Mouse (Mus musculus) ES-Bruce4 (cell line): ENCODE measurements at regions not wholly inside any gene's neighbourhood (a gene's known extent, or its start where the extent isn't known, plus 50 kb on each side); places are given as distances from the start of the nearest gene placed in this dataset.
A peak's percentile ranks its signal among the peaks of the same experiment; 100 is the strongest.

Experiments
- H3K27ac ChIP-seq: 2 replicates; pipeline ENCODE4 v1.5.1; 2012; ENCODE audit warnings: low read length, inconsistent platforms; ENCODE audit not compliant: insufficient read depth
- H3K27me3 ChIP-seq: 2 replicates; pipeline ENCODE4 v1.6.1; 2012; ENCODE audit warnings: mild to moderate bottlenecking, low read length, inconsistent platforms; ENCODE audit not compliant: control insufficient read depth, poor library complexity, insufficient read depth, severe bottlenecking
- H3K36me3 ChIP-seq: 2 replicates; pipeline ENCODE4 v1.6.1; 2012; ENCODE audit warnings: inconsistent platforms, mild to moderate bottlenecking, low read length, moderate library complexity; ENCODE audit not compliant: control insufficient read depth, poor library complexity, insufficient read depth, severe bottlenecking
- H3K4me1 ChIP-seq: one replicate; pipeline ENCODE4 v1.8.1; 2011; ENCODE audit warnings: low read length; ENCODE audit not compliant: control insufficient read depth, insufficient read depth
- H3K4me3 ChIP-seq: 2 replicates; pipeline ENCODE4 v1.5.1; 2011; ENCODE audit warnings: low read depth, mild to moderate bottlenecking, low read length
- H3K9ac ChIP-seq: 2 replicates; pipeline ENCODE4 v1.6.1; 2012; ENCODE audit warnings: low read depth, mild to moderate bottlenecking, inconsistent platforms; ENCODE audit not compliant: poor library complexity, severe bottlenecking
- H3K9me3 ChIP-seq: replicated peaks from 2 replicates; pipeline ENCODE4 v1.6.1; 2012; ENCODE audit warnings: mild to moderate bottlenecking, low read length, inconsistent platforms; ENCODE audit not compliant: control insufficient read depth, poor library complexity, insufficient read depth, severe bottlenecking
- CTCF ChIP-seq: IDR thresholded peaks from one replicate; pipeline ENCODE4 v1.8.1; 2011; ENCODE audit warnings: low read depth, low read length
- EP300 ChIP-seq: IDR thresholded peaks from 2 replicates; pipeline ENCODE4 v1.6.1; 2011; ENCODE audit warnings: low read depth, low read length; ENCODE audit not compliant: insufficient read depth
- POLR2A ChIP-seq: IDR thresholded peaks from one replicate; pipeline ENCODE4 v1.8.1; 2011; ENCODE audit warnings: low read length; ENCODE audit not compliant: insufficient read depth

- TF ChIP-seq EP300 (no peak), CTCF (no peak), POLR2A (no peak)
- Histone ChIP-seq H3K9ac (no peak overlapping the region), H3K27ac (no peak overlapping the region), H3K27me3 (no peaks in the 10 kb centered on the region), H3K36me3 (no peaks in the 10 kb centered on the region), H3K9me3 (no peaks in the 10 kb centered on the region), H3K4me1 (no peaks in the 10 kb centered on the region), H3K4me3 (no peak overlapping the region)
Measured at GRCm38 (mm10) chr11:45750249-45750648, 101.6 kb upstream of the Clint1 start.

DNA sequence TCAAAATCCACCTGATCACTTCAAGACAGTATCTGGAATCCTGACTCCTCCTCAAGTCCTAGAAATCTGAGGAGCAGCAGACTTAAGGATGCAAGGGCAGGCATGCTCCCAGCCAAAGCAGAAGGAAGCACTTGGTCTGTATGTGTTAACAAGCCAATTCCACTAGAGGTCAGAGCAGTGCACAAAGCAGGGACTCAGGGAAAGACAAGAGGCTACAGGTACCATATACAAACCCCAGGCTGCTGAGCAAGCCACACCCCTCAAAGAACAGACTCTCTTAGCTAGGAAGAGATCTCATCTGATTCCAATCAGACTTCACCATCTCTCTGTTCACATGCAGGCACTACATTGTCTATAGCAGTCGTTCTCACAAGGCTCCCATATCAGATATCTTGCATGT, 99.6 kb upstream of the Clint1 start:
- no peak overlapping the region for H3K27ac ChIP-seq
- no peak overlapping the region for H3K9ac ChIP-seq
- H3K9me3 ChIP-seq, result no peaks in the 10 kb centered on the region
- H3K27me3 ChIP-seq, result no peaks in the 10 kb centered on the region
- H3K4me3 ChIP-seq, result no peak overlapping the region
- no peaks in the 10 kb centered on the region for H3K36me3 ChIP-seq
- TF ChIP-seq EP300 (no peak), CTCF (peak; percentile 53), POLR2A (no peak)
- H3K4me1 ChIP-seq, result no peaks in the 10 kb centered on the region

DNA sequence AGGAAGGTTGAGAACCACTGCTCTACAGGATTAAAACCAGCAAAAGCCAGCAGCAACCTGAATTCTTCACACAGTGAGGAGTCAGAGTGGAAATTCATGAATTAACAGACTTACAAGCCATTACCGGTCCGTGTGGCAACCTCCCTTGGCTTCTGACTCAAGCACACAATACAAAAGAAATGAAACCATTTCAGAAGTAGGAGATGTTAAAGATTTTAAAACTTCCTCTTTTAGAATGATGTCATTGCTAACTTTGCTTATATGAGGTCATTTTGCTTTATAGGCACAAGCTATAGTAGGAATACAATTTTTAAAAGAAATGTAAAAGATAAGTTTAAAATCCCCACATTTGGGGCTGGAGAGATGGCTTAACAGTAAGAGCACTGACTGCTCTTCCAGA, 99.1 kb upstream of the Clint1 start:
- H3K27me3 ChIP-seq, result no peaks in the 10 kb centered on the region
- no peaks in the 10 kb centered on the region for H3K4me1 ChIP-seq
- no peak overlapping the region for H3K9ac ChIP-seq
- H3K36me3 ChIP-seq, result no peaks in the 10 kb centered on the region
- H3K27ac ChIP-seq, result no peak overlapping the region
- TF ChIP-seq CTCF (no peak), EP300 (no peak), POLR2A (no peak)
- H3K4me3 ChIP-seq, result no peak overlapping the region
- no peaks in the 10 kb centered on the region for H3K9me3 ChIP-seq

DNA sequence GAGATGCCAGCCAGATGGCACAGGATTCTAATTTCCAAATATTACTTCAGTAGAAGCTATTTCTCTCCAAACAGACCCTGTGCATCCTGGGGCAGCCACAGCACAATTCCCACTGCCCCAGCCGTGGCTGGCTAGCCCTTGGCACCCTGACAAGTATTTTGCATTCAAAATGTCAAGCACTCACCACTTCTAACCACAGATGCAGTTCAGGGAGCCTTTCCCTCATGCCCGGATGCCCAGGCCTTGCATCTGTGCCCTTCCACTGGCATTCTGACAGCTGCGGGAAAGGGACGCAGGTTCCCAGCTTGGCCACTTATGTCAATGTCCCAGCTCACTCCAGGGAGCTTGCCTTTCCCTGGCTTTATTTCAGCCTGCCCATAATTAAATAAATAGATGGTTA, 84.8 kb upstream of the Clint1 start:
- Histone ChIP-seq H3K4me1 (no peaks in the 10 kb centered on the region), H3K36me3 (no peaks in the 10 kb centered on the region), H3K9me3 (peaks cover 22% of the 10 kb centered on the region), H3K27me3 (no peaks in the 10 kb centered on the region; the same call in 1 of the 2 replicates), H3K4me3 (no peak overlapping the region), H3K27ac (no peak overlapping the region), H3K9ac (no peak overlapping the region)
- TF ChIP-seq POLR2A (no peak), CTCF (no peak), EP300 (no peak)

DNA sequence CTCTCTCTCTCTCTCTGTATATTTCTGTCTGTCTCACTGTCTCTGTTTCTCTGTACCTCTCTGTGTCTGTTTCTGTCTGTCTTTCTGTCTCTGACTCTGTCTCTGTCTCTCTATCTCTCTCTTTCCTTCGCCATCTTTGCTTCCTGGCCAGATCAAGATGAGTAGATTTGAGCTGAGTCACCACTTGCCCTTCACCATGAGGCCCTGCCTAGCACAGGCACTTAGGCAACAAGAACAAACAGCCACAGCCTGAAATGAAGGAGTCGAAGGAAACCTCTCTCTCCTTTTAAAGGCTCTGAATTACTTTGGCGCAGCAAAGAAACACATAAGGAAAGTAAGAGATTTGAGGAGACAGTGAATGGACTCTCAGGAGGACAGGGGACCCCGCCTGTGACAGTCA, 69.4 kb upstream of the Clint1 start:
- Histone ChIP-seq H3K4me1 (no peaks in the 10 kb centered on the region), H3K27ac (no peak overlapping the region), H3K36me3 (no peaks in the 10 kb centered on the region), H3K27me3 (no peaks in the 10 kb centered on the region; the same call in 1 of the 2 replicates), H3K4me3 (no peak overlapping the region), H3K9ac (no peak overlapping the region), H3K9me3 (no peaks in the 10 kb centered on the region)
- TF ChIP-seq EP300 (no peak), POLR2A (no peak), CTCF (no peak)

DNA sequence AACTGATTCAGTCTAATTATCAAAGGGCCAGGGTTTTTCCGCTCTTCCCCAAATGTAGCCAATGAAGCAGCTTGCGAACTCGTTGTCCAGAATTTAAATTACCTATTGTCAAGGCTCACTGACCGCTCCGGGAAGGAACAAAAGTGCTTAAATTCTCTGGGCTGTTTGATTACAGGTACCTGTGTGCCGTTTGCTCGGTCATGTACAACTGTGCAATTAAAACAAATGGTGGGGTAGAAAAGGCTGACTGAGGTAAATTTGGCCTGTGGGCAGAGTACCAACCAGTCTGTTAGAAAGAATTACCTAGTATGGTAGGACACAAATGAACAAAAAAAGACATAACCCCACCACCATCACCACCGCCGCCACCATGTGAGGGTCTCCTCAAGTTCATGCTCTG, 66.0 kb upstream of the Clint1 start:
- no peak overlapping the region for H3K27ac ChIP-seq
- no peak overlapping the region for H3K4me3 ChIP-seq
- H3K27me3 ChIP-seq, result no peaks in the 10 kb centered on the region; the same call in 1 of the 2 replicates
- H3K4me1 ChIP-seq, result no peaks in the 10 kb centered on the region
- no peak overlapping the region for H3K9ac ChIP-seq
- H3K36me3 ChIP-seq, result no peaks in the 10 kb centered on the region
- no peak for TF ChIP-seq POLR2A
- TF ChIP-seq EP300, result no peak
- TF ChIP-seq CTCF, result no peak
- no peaks in the 10 kb centered on the region for H3K9me3 ChIP-seq
